Comparison of ENCODE assay signal across 8 mouse cellular contexts in genomic region chr8:123103285-123103684, GRCm38 (mm10). TPM values are rescaled to one million over a fixed set of nuclear protein-coding genes. Genes with fewer than 3 reads are reported as not detected.
DNase-seq lines count a peak whose midpoint lies in the region; ATAC-seq and TF ChIP-seq lines count a peak whose summit lies in the region.

No protein-coding gene starts in this region.

- H3K27ac ChIP-seq in left cerebral cortex, adult 2 months = no peak overlapping the region; the same call in 1 of the 2 replicates
- no peak overlapping the region for H3K27ac ChIP-seq in cortical plate, adult 2 months (ENCODE audit: insufficient read depth, low read length)
- peak overlapping the region; percentile 91 for H3K27ac ChIP-seq in intestine, embryonic 16.5 days (ENCODE audit: low read length)
- H3K27ac ChIP-seq in neural tube, embryonic 12.5 days = no peak overlapping the region

- 14% methylated on average over 14 of the region's 15 CpGs for WGBS in intestine, embryonic 16.5 days
- WGBS in neural tube, embryonic 12.5 days = 22% methylated on average over 15 of the region's 15 CpGs

- intact Hi-C loops in left cerebral cortex, adult 2 months (cut with DNase I) = loop anchor here (2.0 to 5.0 kb wide), 2 partner anchors 196 to 266 kb away; no protein-coding TSS in a partner anchor

- TF ChIP-seq POLR2A in cortical plate, adult 2 months (IDR thresholded peaks at IDR 0.05; ENCODE audit: extremely low read depth, insufficient read depth, low read length) = no peak

- H3K4me2 ChIP-seq in intestine, embryonic 16.5 days (ENCODE audit: low read depth, low read length) = peak overlapping the region; percentile 79
- peak overlapping the region; percentile 84 for H3K4me2 ChIP-seq in neural tube, embryonic 12.5 days (replicated peaks)

- no peaks in the 10 kb centered on the region for H3K27me3 ChIP-seq in intestine, embryonic 16.5 days (replicated peaks; ENCODE audit: control insufficient read depth, insufficient read depth, low read length)
- H3K27me3 ChIP-seq in neural tube, embryonic 12.5 days (replicated peaks) = no peaks in the 10 kb centered on the region

- no peak for ATAC-seq in intestine, embryonic 16.5 days
- no peak for ATAC-seq in neural tube, embryonic 12.5 days (ENCODE audit: low FRiP score, low read depth)

- peak overlapping the region; percentile 96 for H3K4me3 ChIP-seq in left cerebral cortex, adult 2 months
- peak overlapping the region; percentile 71 for H3K4me3 ChIP-seq in cortical plate, adult 2 months (ENCODE audit: insufficient read depth, low read length)
- H3K4me3 ChIP-seq in intestine, embryonic 16.5 days (ENCODE audit: low read length) = peak overlapping the region; percentile 81
- peak overlapping the region; percentile 81 for H3K4me3 ChIP-seq in neural tube, embryonic 12.5 days

- peaks cover 3% of the 10 kb centered on the region; the same call in 1 of the 2 replicates for H3K4me1 ChIP-seq in cortical plate, adult 2 months (ENCODE audit: control insufficient read depth, insufficient read depth, low read length)
- H3K4me1 ChIP-seq in intestine, embryonic 16.5 days (ENCODE audit: control insufficient read depth, insufficient read depth, low read length) = peaks cover 14% of the 10 kb centered on the region
- H3K4me1 ChIP-seq in neural tube, embryonic 12.5 days = peaks cover 11% of the 10 kb centered on the region

- TF ChIP-seq CTCF in left cerebral cortex, adult 2 months (IDR thresholded peaks at IDR 0.05) = no peak
- TF ChIP-seq CTCF in cortical plate, adult 2 months (IDR thresholded peaks at IDR 0.05; ENCODE audit: extremely low read depth, insufficient read depth, low read length) = no peak

- DNase-seq in left cerebral cortex, adult 2 months (ENCODE audit: extremely low spot score in 1 of 2, low spot score in 2 of 2) = no peak
- DNase-seq in left cerebral cortex, adult 18-20 months (ENCODE audit: low spot score in 2 of 2) = no peak
- DNase-seq in cerebellum, adult 18-20 months = no peak
- no peak for DNase-seq in gastrocnemius, postnatal 10 days
- DNase-seq in layer of hippocampus, adult 11-12 months (ENCODE audit: low spot score) = no peak

- H3K36me3 ChIP-seq in intestine, embryonic 16.5 days (ENCODE audit: control insufficient read depth, insufficient read depth, low read length) = peaks cover 12% of the 10 kb centered on the region
- peaks cover 27% of the 10 kb centered on the region for H3K36me3 ChIP-seq in neural tube, embryonic 12.5 days

- H3K9me3 ChIP-seq in intestine, embryonic 16.5 days (ENCODE audit: control insufficient read depth, low read length) = no peaks in the 10 kb centered on the region
- no peaks in the 10 kb centered on the region for H3K9me3 ChIP-seq in neural tube, embryonic 12.5 days

- peak overlapping the region; percentile 95 for H3K9ac ChIP-seq in intestine, embryonic 16.5 days (ENCODE audit: low read depth, low read length)
- H3K9ac ChIP-seq in neural tube, embryonic 12.5 days = peak overlapping the region; percentile 96

RNA-seq across cellular contexts. Expression of gene Rpl13, which starts 1.1 kb away (rescaled TPM):
- total RNA-seq in left cerebral cortex, adult 2 months (2021) = 100 to 1,000 TPM; 369 to 415 TPM
- 100 to 1,000 TPM; 438 to 447 TPM for total RNA-seq in left cerebral cortex, adult 18-20 months (2021)
- polyA plus RNA-seq in cortical plate, adult 2 months (2012; rRNA removed) = 1,008 and 1,076 TPM in 2 replicates
- polyA plus RNA-seq in intestine, embryonic 16.5 days (2015; fragmentation: Nextera tagmentation; extraction: Ambion mirVana) = 1,403 and 1,521 TPM in 2 replicates
- 922 and 973 TPM in 2 replicates for polyA plus RNA-seq in neural tube, embryonic 12.5 days (2016; fragmentation: Nextera tagmentation; extraction: Ambion mirVana)
- 100 to 1,000 TPM; 676 to 736 TPM for total RNA-seq in gastrocnemius, postnatal 10 days (2021)

RNA-seq across cellular contexts. Expression of gene Cpne7, which starts 13.9 kb away (rescaled TPM):
- 10 to 100 TPM; 68.5 to 89.8 TPM for total RNA-seq in left cerebral cortex, adult 2 months (2021)
- 10 to 100 TPM; 58.0 to 61.3 TPM for total RNA-seq in left cerebral cortex, adult 18-20 months (2021)
- polyA plus RNA-seq in cortical plate, adult 2 months (2012; rRNA removed) = 72.5 and 108 TPM in 2 replicates
- polyA plus RNA-seq in intestine, embryonic 16.5 days (2015; fragmentation: Nextera tagmentation; extraction: Ambion mirVana) = 0.78 and 0.93 TPM in 2 replicates
- polyA plus RNA-seq in neural tube, embryonic 12.5 days (2016; fragmentation: Nextera tagmentation; extraction: Ambion mirVana) = 0.17 and 0.18 TPM in 2 replicates
- total RNA-seq in gastrocnemius, postnatal 10 days (2021) = under 1 TPM; 0.41 to 0.82 TPM

RNA-seq across cellular contexts. Expression of gene Spg7, which starts 40.5 kb away (rescaled TPM):
- 10 to 100 TPM; 66.2 to 68.8 TPM for total RNA-seq in left cerebral cortex, adult 2 months (2021)
- 10 to 100 TPM; 56.2 to 66.7 TPM for total RNA-seq in left cerebral cortex, adult 18-20 months (2021)
- 76.9 and 93.5 TPM in 2 replicates for polyA plus RNA-seq in cortical plate, adult 2 months (2012; rRNA removed)
- 54.4 and 55.6 TPM in 2 replicates for polyA plus RNA-seq in intestine, embryonic 16.5 days (2015; fragmentation: Nextera tagmentation; extraction: Ambion mirVana)
- 60.0 and 61.0 TPM in 2 replicates for polyA plus RNA-seq in neural tube, embryonic 12.5 days (2016; fragmentation: Nextera tagmentation; extraction: Ambion mirVana)
- 10 to 100 TPM; 49.6 to 56.8 TPM for total RNA-seq in gastrocnemius, postnatal 10 days (2021)

RNA-seq across cellular contexts. Expression of gene Sult5a1, which starts 54.8 kb away (rescaled TPM):
- under 1 TPM in 1 of 2 experiments, not detected in 1; 0.84 TPM for total RNA-seq in left cerebral cortex, adult 2 months (2021)
- under 1 TPM in 1 of 2 experiments, not detected in 1; 0.51 TPM for total RNA-seq in left cerebral cortex, adult 18-20 months (2021)
- 0.10 and 0.87 TPM in 2 replicates for polyA plus RNA-seq in cortical plate, adult 2 months (2012; rRNA removed)
- polyA plus RNA-seq in intestine, embryonic 16.5 days (2015; fragmentation: Nextera tagmentation; extraction: Ambion mirVana) = 9.3 and 9.6 TPM in 2 replicates
- polyA plus RNA-seq in neural tube, embryonic 12.5 days (2016; fragmentation: Nextera tagmentation; extraction: Ambion mirVana) = 3.5 and 4.0 TPM in 2 replicates
- 1 to 10 TPM; 5.8 to 6.4 TPM for total RNA-seq in gastrocnemius, postnatal 10 days (2021)

Comparison
In these comparisons a context has a peak if more than half of its experiments do, and no peak if none do; other contexts are left out.
1. RNA of gene Cpne7, which starts 13.9 kb away (total RNA-seq): 68.5 to 89.8 TPM in left cerebral cortex, adult 2 months and 58.0 to 61.3 TPM in left cerebral cortex, adult 18-20 months; 0.41 to 0.82 TPM in gastrocnemius, postnatal 10 days; every median in the first group is over 10 times any median in the second.
2. Peak in every context shown above with its lines, with median percentiles within 50 percentile points of each other: H3K4me3 ChIP-seq.